Mouse (Mus musculus): ENCODE results near the gene Satb2. TPM values are rescaled to one million over a fixed set of nuclear protein-coding genes. Genes with fewer than 3 reads are reported as not detected.

The Satb2 gene
- total and polyA plus RNA-seq, 3 experiments = 2.0 to 3.9 (median 2.1) TPM

DNA sequence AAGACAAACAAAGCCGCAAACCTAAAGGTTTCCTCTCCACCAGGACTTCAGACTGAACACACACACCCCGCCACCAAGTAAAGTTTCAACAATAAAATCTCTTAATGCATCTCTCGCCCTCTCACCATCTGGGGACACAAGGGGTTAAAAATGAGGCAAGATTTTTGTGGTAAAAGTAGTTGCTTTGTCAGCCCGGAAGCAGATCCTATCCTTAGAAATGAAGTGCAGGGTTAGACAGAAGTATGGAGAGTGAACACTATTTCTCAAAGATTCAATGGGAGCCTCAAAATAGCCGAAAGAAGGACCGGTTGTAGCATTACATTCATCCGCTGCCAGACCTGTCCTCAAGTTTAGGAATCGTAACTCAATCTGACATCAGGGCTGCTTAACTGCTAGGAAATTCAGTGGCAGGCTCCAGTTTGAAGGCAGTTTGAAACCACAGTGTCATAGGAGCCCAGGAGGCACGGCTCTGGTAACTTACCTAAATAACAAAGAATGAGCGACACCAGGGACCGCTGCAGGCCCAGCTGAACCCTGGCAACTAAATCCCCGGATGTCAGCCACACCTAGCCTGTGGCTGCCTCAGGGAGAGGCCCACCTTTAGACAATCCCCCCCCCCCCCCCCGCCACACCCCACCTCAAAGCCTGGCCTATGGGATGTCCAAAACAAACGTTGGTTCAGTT lies 23.3 kb downstream of the Satb2 start:
- Histone ChIP-seq H3K4me1 (ENCODE audit: control insufficient read depth in 1 of 2, insufficient read depth in 2 of 2) (peaks cover 6 to 18% of the 10 kb centered on the region in 2 experiments), H3K27ac (ENCODE audit: insufficient read depth, low read depth) (no peak overlapping the region), H3K36me3 (replicated peaks in 1 of 2; ENCODE audit: control insufficient read depth in 1 of 2, insufficient read depth in 1 of 2, low read length in 1 of 2) (peaks cover 6 to 54% of the 10 kb centered on the region in 2 experiments), H3K4me2 (ENCODE audit: insufficient read depth, low read depth, poor library complexity, severe bottlenecking) (no peak overlapping the region), H3K9ac (ENCODE audit: insufficient read depth, low read depth) (no peak overlapping the region), H3K79me2 (replicated peaks; ENCODE audit: control insufficient read depth, extremely low read depth, insufficient read depth, poor library complexity, severe bottlenecking) (no peaks in the 10 kb centered on the region), H3K9me3 (replicated peaks; ENCODE audit: low read length) (no peaks in the 10 kb centered on the region), H3K27me3 (replicated peaks) (no peaks in the 10 kb centered on the region), H3K4me3 (replicated peaks in 1 of 3; ENCODE audit: low read depth in 2 of 3, low read length in 2 of 3, poor library complexity in 1 of 3) (no peak overlapping the region)
- dilution Hi-C loops (cut with MboI; ENCODE audit: extremely low pct_ligation_motif_present, extremely low pct_unique_long_range_greater_than_20kb, low sequenced_read_pairs) (no loop called here), in situ Hi-C loops (cut with MboI; ENCODE audit: low pct_ligation_motif_present, low pct_unique_long_range_greater_than_20kb, low sequenced_read_pairs) (no loop called here)
- no peak for DNase-seq (ENCODE audit: extremely low read depth)
- no peak for TF ChIP-seq EP300 (IDR thresholded peaks at IDR 0.05; ENCODE audit: low read length)
- TF ChIP-seq MAFK (IDR thresholded peaks at IDR 0.05; ENCODE audit: insufficient replicate concordance, low read length) = no peak
- no peak for TF ChIP-seq JUN (IDR thresholded peaks at IDR 0.05; ENCODE audit: insufficient read depth, low read depth, low read length)
- TF ChIP-seq NELFE (IDR thresholded peaks at IDR 0.05; ENCODE audit: low read depth, low read length) = no peak
- no peak for TF ChIP-seq E2F4 (IDR thresholded peaks at IDR 0.05; ENCODE audit: insufficient replicate concordance, low read depth, low read length)
- no peak for TF ChIP-seq KAT2A (IDR thresholded peaks at IDR 0.05; ENCODE audit: insufficient replicate concordance, low read length)
- TF ChIP-seq GABPA (IDR thresholded peaks at IDR 0.05; ENCODE audit: insufficient replicate concordance, low read depth, low read length) = no peak
- TF ChIP-seq SMC3 (IDR thresholded peaks at IDR 0.05; ENCODE audit: low read depth, low read length) = no peak
- TF ChIP-seq POLR2AphosphoS2 (IDR thresholded peaks at IDR 0.05; ENCODE audit: low read depth, low read length) = no peak
- no peak for TF ChIP-seq ELF1 (IDR thresholded peaks at IDR 0.05; ENCODE audit: low read depth, low read length)
- TF ChIP-seq HCFC1 (IDR thresholded peaks at IDR 0.05; ENCODE audit: low read depth, low read length) = no peak
- TF ChIP-seq RCOR1 (conservative IDR thresholded peaks at IDR 0.05; ENCODE audit: low read depth, low read length) = no peak

DNA sequence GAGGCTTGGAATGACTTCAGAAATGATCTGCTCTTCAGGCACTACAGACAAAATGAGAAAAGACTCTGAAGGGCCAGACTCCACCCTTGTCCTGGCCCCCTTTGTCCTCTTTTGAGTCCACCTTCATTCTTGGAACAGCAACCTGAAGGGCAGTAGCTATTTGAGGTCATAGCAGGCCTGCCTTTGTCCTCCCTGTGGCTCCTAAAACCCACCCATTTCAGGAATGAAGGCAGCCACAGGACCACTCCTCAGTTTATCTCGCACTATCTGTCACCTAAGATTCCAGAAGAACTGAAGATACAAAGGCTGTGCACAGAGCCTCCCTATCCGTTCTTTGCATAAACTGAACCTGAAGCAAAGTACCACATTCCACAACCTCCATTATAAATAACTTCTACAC lies 24.9 kb downstream of the Satb2 start:
- no peak overlapping the region for H3K9ac ChIP-seq (ENCODE audit: insufficient read depth, low read depth)
- no peak overlapping the region for H3K27ac ChIP-seq (ENCODE audit: insufficient read depth, low read depth)
- TF ChIP-seq PAX5 (IDR thresholded peaks at IDR 0.05; ENCODE audit: low read length) (no peak), EP300 (IDR thresholded peaks at IDR 0.05; ENCODE audit: low read length) (no peak), MAZ (IDR thresholded peaks at IDR 0.05; ENCODE audit: low read depth, low read length) (no peak), RCOR1 (conservative IDR thresholded peaks at IDR 0.05; ENCODE audit: low read depth, low read length) (no peak), ETS1 (conservative IDR thresholded peaks at IDR 0.05; ENCODE audit: low read depth, low read length) (no peak), IRF4 (IDR thresholded peaks at IDR 0.05; ENCODE audit: low read depth, low read length) (no peak), ZNF384 (IDR thresholded peaks at IDR 0.05; ENCODE audit: low read depth, low read length) (no peak), POLR2A (IDR thresholded peaks at IDR 0.05; ENCODE audit: low read depth, low read length) (no peak), SIN3A (IDR thresholded peaks at IDR 0.05; ENCODE audit: low read length) (no peak), POLR2AphosphoS2 (IDR thresholded peaks at IDR 0.05; ENCODE audit: low read depth, low read length) (no peak), MEF2A (IDR thresholded peaks at IDR 0.05; ENCODE audit: borderline replicate concordance, low read depth, low read length) (no peak), TCF12 (IDR thresholded peaks at IDR 0.05; ENCODE audit: low read depth, low read length) (no peak), HCFC1 (IDR thresholded peaks at IDR 0.05; ENCODE audit: low read depth, low read length) (no peak), MXI1 (IDR thresholded peaks at IDR 0.05; ENCODE audit: low read depth, low read length) (no peak), CTCF (conservative IDR thresholded peaks at IDR 0.05 in 1 of 2, IDR thresholded peaks at IDR 0.05 in 1 of 2; ENCODE audit: low read depth in 2 of 2, low read length in 2 of 2) (no peak), JUND (conservative IDR thresholded peaks at IDR 0.05; ENCODE audit: low read depth, low read length) (no peak), KAT2A (IDR thresholded peaks at IDR 0.05; ENCODE audit: insufficient replicate concordance, low read length) (no peak)
- H3K9me3 ChIP-seq (replicated peaks; ENCODE audit: low read length) = no peaks in the 10 kb centered on the region
- no peak for DNase-seq (ENCODE audit: extremely low read depth)
- dilution Hi-C loops (cut with MboI; ENCODE audit: extremely low pct_ligation_motif_present, extremely low pct_unique_long_range_greater_than_20kb, low sequenced_read_pairs) (no loop called here), in situ Hi-C loops (cut with MboI; ENCODE audit: low pct_ligation_motif_present, low pct_unique_long_range_greater_than_20kb, low sequenced_read_pairs) (no loop called here)
- H3K4me1 ChIP-seq (ENCODE audit: control insufficient read depth in 1 of 2, insufficient read depth in 2 of 2) = peaks cover 6 to 18% of the 10 kb centered on the region in 2 experiments
- H3K36me3 ChIP-seq (replicated peaks in 1 of 2; ENCODE audit: control insufficient read depth in 1 of 2, insufficient read depth in 1 of 2, low read length in 1 of 2) = peaks cover 8 to 52% of the 10 kb centered on the region in 2 experiments
- H3K4me2 ChIP-seq (ENCODE audit: insufficient read depth, low read depth, poor library complexity, severe bottlenecking) = no peak overlapping the region
- H3K4me3 ChIP-seq (replicated peaks in 1 of 3; ENCODE audit: low read depth in 2 of 3, low read length in 2 of 3, poor library complexity in 1 of 3) = no peak overlapping the region
- no peaks in the 10 kb centered on the region for H3K27me3 ChIP-seq (replicated peaks)
- H3K79me2 ChIP-seq (replicated peaks; ENCODE audit: control insufficient read depth, extremely low read depth, insufficient read depth, poor library complexity, severe bottlenecking) = no peaks in the 10 kb centered on the region

Data from CH12.LX (cell line).